ENCODE assay signal across 8 mouse cellular contexts in genomic region chr19:34550205-34550533, GRCm38 (mm10). TPM values are rescaled to one million over a fixed set of nuclear protein-coding genes. Genes with fewer than 3 reads are reported as not detected.
DNase-seq lines count a peak whose midpoint lies in the region; ATAC-seq and TF ChIP-seq lines count a peak whose summit lies in the region.

No protein-coding gene starts in this region.

- no peak for ATAC-seq in kidney, postnatal 0 days (replicated peaks; ENCODE audit: low FRiP score, low read depth)
- no peak; the same call in 1 of the 2 replicates for ATAC-seq in embryonic facial prominence, embryonic 15.5 days (ENCODE audit: insufficient number of reproducible peaks, low FRiP score, low TSS enrichment, low read depth)
- ATAC-seq in intestine, postnatal 0 days: no peak
- ATAC-seq in neural tube, embryonic 13.5 days (ENCODE audit: low read depth): peak; percentile 51

- peak overlapping the region; percentile 71 for H3K4me2 ChIP-seq in kidney, postnatal 0 days (ENCODE audit: low read length)
- peak overlapping the region; percentile 73 for H3K4me2 ChIP-seq in embryonic facial prominence, embryonic 15.5 days (replicated peaks)
- peak overlapping the region; percentile 74 for H3K4me2 ChIP-seq in intestine, postnatal 0 days (replicated peaks; ENCODE audit: low read depth)
- H3K4me2 ChIP-seq in neural tube, embryonic 13.5 days: peak overlapping the region; percentile 57

- peak overlapping the region; percentile 49; the same call in 1 of the 2 replicates for H3K4me3 ChIP-seq in kidney, postnatal 0 days (replicated peaks; ENCODE audit: low read depth, low read length)
- peak overlapping the region; percentile 53 for H3K4me3 ChIP-seq in embryonic facial prominence, embryonic 15.5 days (replicated peaks)
- H3K4me3 ChIP-seq in intestine, postnatal 0 days (ENCODE audit: low read depth, low read length): peak overlapping the region; percentile 48
- peak overlapping the region; percentile 45 for H3K4me3 ChIP-seq in neural tube, embryonic 13.5 days

- no peak for TF ChIP-seq CTCF in kidney, postnatal 0 days (IDR thresholded peaks at IDR 0.05; ENCODE audit: low read depth)
- no peak for TF ChIP-seq CTCF in intestine, postnatal 0 days (IDR thresholded peaks at IDR 0.05; ENCODE audit: low read depth)

- no peaks in the 10 kb centered on the region for H3K9me3 ChIP-seq in kidney, postnatal 0 days (replicated peaks; ENCODE audit: low read length)
- no peaks in the 10 kb centered on the region for H3K9me3 ChIP-seq in embryonic facial prominence, embryonic 15.5 days (replicated peaks)
- no peaks in the 10 kb centered on the region for H3K9me3 ChIP-seq in intestine, postnatal 0 days (ENCODE audit: control insufficient read depth)
- H3K9me3 ChIP-seq in neural tube, embryonic 13.5 days: no peaks in the 10 kb centered on the region

- WGBS in kidney, postnatal 0 days: 31% methylated on average over 4 of the region's 4 CpGs
- WGBS in embryonic facial prominence, embryonic 15.5 days: 28% methylated on average over 4 of the region's 4 CpGs
- 29% methylated on average over 4 of the region's 4 CpGs for WGBS in intestine, postnatal 0 days
- 32% methylated on average over 4 of the region's 4 CpGs for WGBS in neural tube, embryonic 13.5 days

- no peak for DNase-seq in kidney, postnatal 0 days (ENCODE audit: low spot score)
- no peak for DNase-seq in kidney, postnatal 14 days
- no peak for DNase-seq in frontal cortex, postnatal 14 days (ENCODE audit: low spot score in 2 of 2)
- DNase-seq in cerebellum, adult 11-12 months: no peak
- no peak for DNase-seq in right cerebral cortex, postnatal 10 days (ENCODE audit: low spot score in 2 of 2)

- no peaks in the 10 kb centered on the region for H3K36me3 ChIP-seq in kidney, postnatal 0 days (ENCODE audit: insufficient read depth, low read length)
- H3K36me3 ChIP-seq in embryonic facial prominence, embryonic 15.5 days: no peaks in the 10 kb centered on the region
- no peaks in the 10 kb centered on the region for H3K36me3 ChIP-seq in intestine, postnatal 0 days (ENCODE audit: control insufficient read depth, insufficient read depth)
- no peaks in the 10 kb centered on the region for H3K36me3 ChIP-seq in neural tube, embryonic 13.5 days

- 0 out of 2 replicates have a peak overlapping the region, but pooled peaks have one; percentile 51 for H3K27ac ChIP-seq in kidney, postnatal 0 days
- peak overlapping the region; percentile 79; the same call in 1 of the 2 replicates for H3K27ac ChIP-seq in embryonic facial prominence, embryonic 15.5 days (replicated peaks)
- no peak overlapping the region for H3K27ac ChIP-seq in intestine, postnatal 0 days (ENCODE audit: low read depth, low read length)
- H3K27ac ChIP-seq in neural tube, embryonic 13.5 days (replicated peaks): 0 out of 2 replicates have a peak overlapping the region, but pooled peaks have one; percentile 39

- peaks cover 7% of the 10 kb centered on the region; the same call in 1 of the 2 replicates for H3K4me1 ChIP-seq in kidney, postnatal 0 days (replicated peaks; ENCODE audit: insufficient read depth, low read length)
- H3K4me1 ChIP-seq in embryonic facial prominence, embryonic 15.5 days: peaks cover 25% of the 10 kb centered on the region
- peaks cover 6% of the 10 kb centered on the region; the same call in 1 of the 2 replicates for H3K4me1 ChIP-seq in intestine, postnatal 0 days (replicated peaks; ENCODE audit: control insufficient read depth, insufficient read depth, low read length)
- H3K4me1 ChIP-seq in neural tube, embryonic 13.5 days (replicated peaks): no peaks in the 10 kb centered on the region; the same call in 1 of the 2 replicates

- 0 out of 2 replicates have a peak overlapping the region, but pooled peaks have one; percentile 28 for H3K9ac ChIP-seq in kidney, postnatal 0 days (ENCODE audit: low read depth, low read length)
- H3K9ac ChIP-seq in embryonic facial prominence, embryonic 15.5 days: no peak overlapping the region
- peak overlapping the region; percentile 23 for H3K9ac ChIP-seq in intestine, postnatal 0 days (ENCODE audit: low read depth, low read length)
- peak overlapping the region; percentile 60 for H3K9ac ChIP-seq in neural tube, embryonic 13.5 days

- H3K27me3 ChIP-seq in kidney, postnatal 0 days (ENCODE audit: insufficient read depth, low read length): no peaks in the 10 kb centered on the region
- H3K27me3 ChIP-seq in embryonic facial prominence, embryonic 15.5 days: no peaks in the 10 kb centered on the region
- no peaks in the 10 kb centered on the region for H3K27me3 ChIP-seq in intestine, postnatal 0 days (replicated peaks; ENCODE audit: control insufficient read depth, insufficient read depth, low read length)
- H3K27me3 ChIP-seq in neural tube, embryonic 13.5 days: no peaks in the 10 kb centered on the region

RNA-seq across cellular contexts. Expression of gene Ifit2, which starts 0.3 kb away (rescaled TPM):
- polyA plus RNA-seq in kidney, postnatal 0 days (2015; fragmentation: Nextera tagmentation; extraction: Ambion mirVana): 12.0 and 12.3 TPM in 2 replicates
- polyA plus RNA-seq in embryonic facial prominence, embryonic 15.5 days (2015; fragmentation: Nextera tagmentation; extraction: Ambion mirVana): 10.0 and 11.4 TPM in 2 replicates
- polyA plus RNA-seq in intestine, postnatal 0 days (2015; fragmentation: Nextera tagmentation; extraction: Ambion mirVana): 13.1 and 15.1 TPM in 2 replicates
- 3.1 and 3.8 TPM in 2 replicates for polyA plus RNA-seq in neural tube, embryonic 13.5 days (2015; fragmentation: Nextera tagmentation; extraction: Ambion mirVana)

RNA-seq across cellular contexts. Expression of gene Lipa, which starts 22.9 kb away (rescaled TPM):
- polyA plus RNA-seq in kidney, postnatal 0 days (2015; fragmentation: Nextera tagmentation; extraction: Ambion mirVana): 48.0 and 51.4 TPM in 2 replicates
- polyA plus RNA-seq in embryonic facial prominence, embryonic 15.5 days (2015; fragmentation: Nextera tagmentation; extraction: Ambion mirVana): 43.1 and 44.0 TPM in 2 replicates
- polyA plus RNA-seq in intestine, postnatal 0 days (2015; fragmentation: Nextera tagmentation; extraction: Ambion mirVana): 191 and 206 TPM in 2 replicates
- 23.8 and 25.8 TPM in 2 replicates for polyA plus RNA-seq in neural tube, embryonic 13.5 days (2015; fragmentation: Nextera tagmentation; extraction: Ambion mirVana)

RNA-seq across cellular contexts. Expression of gene Ifit3, which starts 33.2 kb away (rescaled TPM):
- 18.3 and 22.9 TPM in 2 replicates for polyA plus RNA-seq in kidney, postnatal 0 days (2015; fragmentation: Nextera tagmentation; extraction: Ambion mirVana)
- 1.8 and 2.1 TPM in 2 replicates for polyA plus RNA-seq in embryonic facial prominence, embryonic 15.5 days (2015; fragmentation: Nextera tagmentation; extraction: Ambion mirVana)
- polyA plus RNA-seq in intestine, postnatal 0 days (2015; fragmentation: Nextera tagmentation; extraction: Ambion mirVana): 43.5 and 50.2 TPM in 2 replicates
- polyA plus RNA-seq in neural tube, embryonic 13.5 days (2015; fragmentation: Nextera tagmentation; extraction: Ambion mirVana): 0.61 and 2.1 TPM in 2 replicates

RNA-seq across cellular contexts. Expression of gene Ifit1bl1, which starts 51.6 kb away (rescaled TPM):
- polyA plus RNA-seq in kidney, postnatal 0 days (2015; fragmentation: Nextera tagmentation; extraction: Ambion mirVana): 0.78 and 1.7 TPM in 2 replicates
- polyA plus RNA-seq in embryonic facial prominence, embryonic 15.5 days (2015; fragmentation: Nextera tagmentation; extraction: Ambion mirVana): 0.95 and 1.3 TPM in 2 replicates
- polyA plus RNA-seq in intestine, postnatal 0 days (2015; fragmentation: Nextera tagmentation; extraction: Ambion mirVana): 18.8 and 19.4 TPM in 2 replicates
- polyA plus RNA-seq in neural tube, embryonic 13.5 days (2015; fragmentation: Nextera tagmentation; extraction: Ambion mirVana): 0.75 and 0.79 TPM in 2 replicates

RNA-seq across cellular contexts. Expression of gene Ifit3b, which starts 57.6 kb away (rescaled TPM):
- polyA plus RNA-seq in kidney, postnatal 0 days (2015; fragmentation: Nextera tagmentation; extraction: Ambion mirVana): 4.1 and 5.1 TPM in 2 replicates
- polyA plus RNA-seq in embryonic facial prominence, embryonic 15.5 days (2015; fragmentation: Nextera tagmentation; extraction: Ambion mirVana): 0.52 and 0.58 TPM in 2 replicates
- 2.2 and 2.3 TPM in 2 replicates for polyA plus RNA-seq in intestine, postnatal 0 days (2015; fragmentation: Nextera tagmentation; extraction: Ambion mirVana)
- polyA plus RNA-seq in neural tube, embryonic 13.5 days (2015; fragmentation: Nextera tagmentation; extraction: Ambion mirVana): 0.35 TPM in 1 of 2 replicates, not detected in the other
